ENCODE assay signal across 8 mouse cellular contexts in the genomic region with DNA sequence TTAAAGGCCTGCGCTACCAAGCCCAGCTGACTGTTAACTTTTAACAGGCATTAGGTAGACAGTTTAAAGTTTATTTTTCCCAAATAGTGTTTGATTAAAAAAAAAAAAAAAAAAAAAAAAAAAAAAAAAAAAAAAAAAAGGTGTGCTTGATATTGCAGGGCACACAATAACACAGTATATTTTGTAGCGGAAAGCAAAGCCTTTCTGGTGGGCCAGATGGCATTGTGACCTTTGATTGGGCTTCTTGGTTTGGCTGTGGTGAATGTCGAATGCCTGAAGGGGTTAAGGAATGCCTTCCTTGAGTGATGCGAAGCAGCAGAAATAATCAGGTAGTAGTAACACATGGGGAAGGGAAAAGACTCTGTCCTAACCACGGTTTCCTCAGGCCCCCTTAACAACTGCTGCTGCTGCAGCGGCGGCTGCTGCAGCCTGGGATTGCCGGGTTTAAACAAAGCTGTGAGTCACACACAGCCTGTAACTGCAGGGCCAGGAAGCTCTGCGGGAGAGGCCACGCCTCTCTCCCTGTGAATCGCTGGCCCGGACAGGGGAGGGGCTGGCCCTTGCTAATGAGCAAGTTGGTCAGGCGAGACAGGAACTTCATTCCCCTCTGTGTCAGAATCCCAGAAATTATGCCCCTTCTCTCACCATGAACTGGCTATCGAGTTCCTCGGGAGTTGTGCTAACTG. TPM values are rescaled to one million over a fixed set of nuclear protein-coding genes. Genes with fewer than 3 reads are reported as not detected.
DNase-seq lines count a peak whose midpoint lies in the region; ATAC-seq and TF ChIP-seq lines count a peak whose summit lies in the region.

No protein-coding gene starts in this region.

- 0 out of 2 replicates have a peak, but pooled peaks cover 7% of the 10 kb centered on the region for H3K4me1 ChIP-seq in hindbrain, embryonic 12.5 days

- peak; percentile 96 for ATAC-seq in Patski
- ATAC-seq in hindbrain, embryonic 12.5 days (ENCODE audit: low FRiP score), result peak; percentile 97

- H3K9me3 ChIP-seq in hindbrain, embryonic 12.5 days (replicated peaks), result no peaks in the 10 kb centered on the region

- peak overlapping the region; percentile 50 for H3K9ac ChIP-seq in hindbrain, embryonic 12.5 days

- no peak for DNase-seq in Patski (ENCODE audit: low read depth, low spot score)
- DNase-seq in cerebellum, postnatal 10 days, result peak; percentile 42 to 70
- DNase-seq in frontal cortex, postnatal 14 days (ENCODE audit: low spot score in 2 of 2), result peak; percentile 45 to 48
- peak; percentile 34 to 40 for DNase-seq in layer of hippocampus, postnatal 25 days (ENCODE audit: extremely low spot score in 1 of 2, low spot score in 1 of 2)
- peak; percentile 81 for DNase-seq in lung, postnatal 14 days
- DNase-seq in ovary, postnatal 36 days (ENCODE audit: low spot score), result peak; percentile 85
- peak; percentile 74 for DNase-seq in thymus, postnatal 25 days

- in situ Hi-C loops in Patski (cut with MboI; ENCODE audit: low pct_unique_long_range_greater_than_20kb), result no loop called here

- POLR2A ChIA-PET in Patski (lab: Charles Lee), result no interaction called here

- CTCF ChIA-PET in Patski (lab: Charles Lee), result no interaction called here

- peak overlapping the region; percentile 75 for H3K4me2 ChIP-seq in hindbrain, embryonic 12.5 days (replicated peaks)

- H3K36me3 ChIP-seq in hindbrain, embryonic 12.5 days, result no peaks in the 10 kb centered on the region

- peak overlapping the region; percentile 80 for H3K27ac ChIP-seq in hindbrain, embryonic 12.5 days

- TF ChIP-seq CTCF in Patski (IDR thresholded peaks at IDR 0.05), result no peak

- 9% methylated on average over 15 of the region's 15 CpGs for WGBS in hindbrain, embryonic 12.5 days

- H3K4me3 ChIP-seq in hindbrain, embryonic 12.5 days, result peak overlapping the region; percentile 49

- H3K27me3 ChIP-seq in Patski, result no peaks in the 10 kb centered on the region
- H3K27me3 ChIP-seq in hindbrain, embryonic 12.5 days, result no peaks in the 10 kb centered on the region

RNA-seq across cellular contexts. Expression of gene Arhgap18, which starts 18.9 kb away (rescaled TPM):
- 25.7 TPM for polyA plus RNA-seq in Patski (2021)
- 15.2 and 17.3 TPM in 2 replicates for polyA plus RNA-seq in hindbrain, embryonic 12.5 days (2016; fragmentation: Nextera tagmentation; extraction: Ambion mirVana)
- total RNA-seq in layer of hippocampus, postnatal 25 days (2021), result 1 to 10 TPM; 4.6 to 5.4 TPM
